Mouse (Mus musculus) cerebellum, postnatal 14 days (tissue): ENCODE results near the gene Nr4a1.

Experiments
- DNase-seq, 2 experiments: peaks; one replicate each; pipeline ENCODE4 v3.0.0; 2021; ENCODE audit warnings: mixed read lengths in 2 of 2

The Nr4a1 gene

GRCm38 (mm10) chr15:101253886-101254795, at the start of gene Nr4a1:
Gene Nr4a1, plus strand, starts transcription at chr15:101254269.
- DNase-seq, result peak; percentile 76 to 85

DNA sequence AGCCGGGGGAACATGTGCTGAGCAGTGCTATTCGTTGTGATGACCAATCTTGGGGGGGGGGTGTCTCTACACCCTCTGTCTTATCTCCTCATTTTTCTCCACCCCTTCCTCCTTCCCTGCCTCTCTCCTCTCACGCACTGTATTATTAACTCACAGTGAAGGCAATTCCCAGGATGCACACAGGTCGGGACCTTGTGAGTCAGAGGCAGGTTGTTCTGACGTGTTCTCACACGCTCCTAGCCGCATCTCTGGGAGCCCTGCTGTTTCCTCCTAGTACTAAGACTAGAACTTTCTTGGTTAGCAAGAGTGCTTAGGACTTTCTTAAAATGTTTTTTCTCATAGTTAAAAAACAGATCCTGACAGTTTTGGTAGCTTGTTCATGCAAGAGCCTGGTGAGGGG, 49.3 kb upstream of the Nr4a1 start:
- no peak for DNase-seq

GRCm38 (mm10) chr15:101210228-101210627, 43.8 kb upstream of the Nr4a1 start:
- peak; percentile 76 to 86 for DNase-seq

- DNase-seq, result peak in 1 of 2 experiments; percentile 37
These were observed 43.0 kb upstream of the Nr4a1 start for GRCm38 (mm10) chr15:101210998-101211613.

DNA sequence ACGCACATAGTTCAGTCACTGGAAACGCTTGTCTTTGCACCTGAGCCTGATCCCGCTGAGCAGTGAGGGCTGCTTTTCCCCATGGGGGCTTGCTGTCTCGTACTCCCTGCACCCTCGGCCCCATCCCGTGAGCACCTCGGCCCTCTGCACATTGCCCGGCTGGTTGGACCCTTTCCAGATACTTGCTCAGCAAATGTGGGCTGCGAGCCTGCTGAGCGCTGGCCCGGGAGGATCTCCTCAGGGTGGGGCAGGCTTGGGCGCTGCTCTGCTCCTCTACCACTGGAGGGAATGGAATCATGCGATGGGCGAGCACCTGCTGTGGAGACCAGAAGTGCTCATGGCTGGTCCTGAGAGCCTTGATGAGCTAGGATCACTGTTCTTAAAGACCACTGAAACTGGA, 41.6 kb upstream of the Nr4a1 start:
- DNase-seq, result no peak

- no peak for DNase-seq
These were observed 38.9 kb upstream of the Nr4a1 start for GRCm38 (mm10) chr15:101215136-101215535.

GRCm38 (mm10) chr15:101216036-101216435, 38.0 kb upstream of the Nr4a1 start:
- no peak for DNase-seq

- no peak for DNase-seq
These were observed 33.2 kb upstream of the Nr4a1 start for GRCm38 (mm10) chr15:101220905-101221297.

- DNase-seq, result peak; percentile 90 to 96
These were observed 32.6 kb upstream of the Nr4a1 start for GRCm38 (mm10) chr15:101221298-101222104.

- DNase-seq, result no peak
These were observed 31.1 kb upstream of the Nr4a1 start for GRCm38 (mm10) chr15:101222897-101223482.

- no peak for DNase-seq
These were observed 30.5 kb upstream of the Nr4a1 start for GRCm38 (mm10) chr15:101223596-101223995.

GRCm38 (mm10) chr15:101224006-101224906, 29.8 kb upstream of the Nr4a1 start, which contains the start of gene Grasp:
Gene Grasp, plus strand, starts transcription at chr15:101224188.
- peak; percentile 73 to 81 for DNase-seq

GRCm38 (mm10) chr15:101224977-101225376, 29.1 kb upstream of the Nr4a1 start:
- no peak for DNase-seq

DNA sequence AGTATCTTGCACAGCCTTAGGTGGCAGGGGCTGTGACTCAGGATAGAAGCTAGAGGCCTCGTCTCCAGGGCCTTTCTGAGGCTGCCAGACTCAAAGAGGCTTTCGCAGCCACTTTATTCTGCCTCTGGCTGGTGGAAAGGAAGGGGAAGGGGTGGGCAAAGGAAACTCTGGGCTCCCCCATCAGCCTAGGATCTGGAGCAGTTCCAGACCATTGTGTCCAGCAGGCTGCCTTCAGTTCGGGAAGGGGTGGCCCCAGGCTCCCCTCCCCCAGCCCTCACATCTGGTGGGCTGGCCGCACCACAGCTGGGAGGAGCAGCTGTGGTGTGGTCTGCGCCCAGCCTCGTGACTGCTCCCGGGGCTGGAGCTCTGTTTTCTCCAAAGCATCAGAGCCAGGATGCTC, 26.1 kb upstream of the Nr4a1 start:
- DNase-seq, result no peak

DNA sequence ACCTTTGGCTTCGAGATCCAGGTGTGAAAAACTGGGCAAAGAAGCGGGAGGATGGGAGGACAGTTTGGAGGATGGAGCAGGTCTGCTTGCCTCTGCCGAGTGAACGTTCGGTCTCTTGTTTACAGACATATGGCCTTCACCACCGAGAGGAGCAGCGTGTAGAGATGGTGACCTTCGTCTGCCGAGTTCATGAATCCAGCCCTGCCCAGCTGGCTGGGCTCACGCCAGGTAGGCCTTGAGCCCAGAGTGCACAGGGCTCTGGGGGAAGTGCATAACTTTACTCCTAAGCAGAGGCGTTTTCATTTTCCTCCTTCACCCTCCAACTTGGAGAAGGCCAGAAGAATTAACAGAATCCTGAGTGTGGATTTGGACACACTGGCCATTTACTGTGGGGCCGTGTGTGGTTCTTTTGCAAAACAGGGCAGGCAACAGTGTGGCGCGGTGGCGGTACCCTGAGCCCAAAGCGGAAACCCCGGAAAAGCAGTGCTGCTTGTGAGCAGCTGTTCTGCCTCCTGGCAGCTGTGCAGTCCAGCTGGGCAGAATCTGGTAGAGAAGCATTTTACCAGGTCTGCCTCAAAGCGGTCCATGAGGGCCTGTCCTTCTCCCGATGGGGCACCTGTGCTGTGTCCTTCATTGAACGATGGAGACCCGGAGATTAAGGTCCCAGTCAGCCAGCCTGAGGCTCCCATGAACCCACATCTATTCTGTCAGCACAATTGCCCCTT, 25.0 kb upstream of the Nr4a1 start:
- DNase-seq, result no peak

- DNase-seq, result no peak
These were observed 23.6 kb upstream of the Nr4a1 start for GRCm38 (mm10) chr15:101230503-101230902.

- DNase-seq, result peak in 1 of 2 experiments; percentile 50
These were observed 22.9 kb upstream of the Nr4a1 start for GRCm38 (mm10) chr15:101230995-101231647.

DNA sequence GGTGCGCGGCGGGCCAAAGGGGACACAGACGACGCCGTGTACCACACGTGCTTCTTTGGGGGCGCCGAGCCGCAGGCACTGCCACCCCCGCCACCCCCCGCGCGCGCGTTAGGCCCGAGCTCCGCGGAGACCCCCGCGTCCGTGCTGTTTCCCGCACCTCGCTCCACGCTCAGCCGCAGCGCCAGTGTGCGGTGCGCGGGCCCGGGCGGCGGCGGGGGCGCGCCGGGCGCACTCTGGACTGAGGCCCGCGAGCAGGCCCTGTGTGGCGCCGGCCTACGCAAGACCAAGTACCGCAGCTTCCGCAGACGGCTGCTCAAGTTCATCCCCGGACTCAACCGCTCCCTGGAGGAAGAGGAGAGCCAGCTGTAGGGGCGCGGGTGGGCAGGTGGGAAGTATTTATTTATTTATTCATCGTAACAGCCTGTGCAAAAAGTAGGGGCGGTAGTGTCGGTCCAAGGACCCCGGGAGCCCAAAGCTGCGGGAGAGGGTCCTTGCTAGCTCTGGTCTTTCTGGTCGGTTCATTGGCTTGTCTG, 22.4 kb upstream of the Nr4a1 start:
- DNase-seq, result no peak

GRCm38 (mm10) chr15:101232607-101233006, 21.5 kb upstream of the Nr4a1 start:
- no peak for DNase-seq

DNA sequence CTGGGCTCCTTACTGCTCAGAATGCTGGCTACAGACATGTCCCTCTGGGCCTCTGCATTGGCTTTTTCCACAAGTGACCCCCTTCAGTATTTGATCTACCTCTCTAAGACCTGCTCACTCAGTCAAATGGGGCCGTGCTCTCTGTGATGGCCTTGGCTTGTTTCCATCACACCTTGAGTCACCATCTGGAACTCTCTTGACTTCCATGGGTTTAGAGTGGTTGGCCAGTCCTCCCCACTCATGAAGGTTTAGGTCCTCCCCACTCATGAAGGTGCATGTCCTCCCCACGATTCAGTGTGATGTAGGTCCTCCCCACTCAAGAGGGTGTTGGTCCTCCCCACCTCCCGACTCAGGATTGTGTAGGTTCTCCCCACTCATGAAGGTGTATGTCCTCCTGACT, 20.9 kb upstream of the Nr4a1 start:
- DNase-seq, result no peak
